Mouse (Mus musculus) embryonic facial prominence, embryonic 11.5 days (tissue): ENCODE results near the gene Scgb2b20. TPM values are rescaled to one million over a fixed set of nuclear protein-coding genes. Genes with fewer than 3 reads are reported as not detected.
"Not testable (repeated sequence)": the region's sequence is repeated elsewhere in the genome, so short reads cannot be mapped to it uniquely, and the experiment has no call there.

Experiments
- ATAC-seq: fragments of 200-750 bp; cut with Nextera tagmentation; replicated peaks from 2 replicates; pipeline ENCODE4 v1.8.0; 2017; ENCODE audit warnings: low read depth; ENCODE audit not compliant: insufficient number of reproducible peaks, low FRiP score, low TSS enrichment
- DNase-seq: peaks from one replicate; pipeline ENCODE4 v3.0.0-alpha.2; 2015; ENCODE audit warnings: low spot score
- H3K27ac ChIP-seq: fragments of 300-500 bp; sonication (generic); replicated peaks from 2 replicates; pipeline ENCODE4 v1.5.1; 2014; ENCODE audit warnings: mild to moderate bottlenecking, low read depth, low read length, control low read depth
- H3K27me3 ChIP-seq: fragments of 300-500 bp; sonication (generic); 2 replicates; pipeline ENCODE4 v1.6.1; 2014; ENCODE audit warnings: mild to moderate bottlenecking, low read length, moderate library complexity, mixed read lengths; ENCODE audit not compliant: control insufficient read depth, insufficient read depth
- H3K36me3 ChIP-seq: fragments of 300-500 bp; sonication (generic); replicated peaks from 2 replicates; pipeline ENCODE4 v1.6.1; 2014; ENCODE audit warnings: low read depth, mild to moderate bottlenecking, low read length, moderate library complexity, mixed read lengths; ENCODE audit not compliant: control insufficient read depth, insufficient read depth
- H3K4me1 ChIP-seq: fragments of 300-500 bp; sonication (generic); 2 replicates; pipeline ENCODE4 v1.6.1; 2014; ENCODE audit warnings: low read length, mixed read lengths; ENCODE audit not compliant: control insufficient read depth, insufficient read depth
- H3K4me2 ChIP-seq: fragments of 300-500 bp; sonication (generic); 2 replicates; pipeline ENCODE4 v1.6.1; 2014; ENCODE audit warnings: low read depth, mild to moderate bottlenecking, control low read depth, low read length, moderate library complexity
- H3K4me3 ChIP-seq: fragments of 300-500 bp; sonication (generic); 2 replicates; pipeline ENCODE4 v1.5.1; 2014; ENCODE audit warnings: low read depth, low read length, control low read depth
- H3K9ac ChIP-seq: fragments of 300-500 bp; sonication (generic); replicated peaks from 2 replicates; pipeline ENCODE4 v1.6.1; 2014; ENCODE audit warnings: mild to moderate bottlenecking, control low read depth, low read length
- H3K9me3 ChIP-seq: fragments of 300-500 bp; sonication (generic); replicated peaks from 2 replicates; pipeline ENCODE4 v1.6.1; 2016; ENCODE audit warnings: mild to moderate bottlenecking, low read length, inconsistent platforms, mixed read lengths; ENCODE audit not compliant: control insufficient read depth
- WGBS: fragments of 180-500 bp; shearing (Covaris S2); extraction: QIAGEN DNeasy Blood & Tissue Kit; methylation state at CpG from one replicate; pipeline ENCODE4 v1.1.7; 2014; 5-methylcytosine and 5-hydroxymethylcytosine counted together
- polyA plus RNA-seq: library from polyadenylated mRNA; unstranded; fragments of >200 nt; fragmentation: Nextera tagmentation; extraction: Ambion mirVana; gene quantifications from 2 replicates; pipeline ENCODE4 v1.2.1, GENCODE M21; 2014

The Scgb2b20 gene
- polyA plus RNA-seq, result not detected in 2 replicates

GRCm38 (mm10) chr7:33366222-33366621 lies at the start of gene Scgb2b20:
Gene Scgb2b20, minus strand, starts transcription at chr7:33366322.
- H3K9ac ChIP-seq, ATAC-seq, H3K27me3 ChIP-seq, H3K36me3 ChIP-seq, H3K4me2 ChIP-seq, DNase-seq, H3K9me3 ChIP-seq, H3K4me3 ChIP-seq, H3K27ac ChIP-seq, H3K4me1 ChIP-seq: not testable (repeated sequence)
- WGBS, result 85% methylated on average over 2 of the region's 2 CpGs

- not testable (repeated sequence) for H3K4me1 ChIP-seq, H3K4me2 ChIP-seq, H3K9ac ChIP-seq, H3K27ac ChIP-seq, ATAC-seq, DNase-seq, H3K9me3 ChIP-seq, H3K36me3 ChIP-seq, H3K4me3 ChIP-seq, H3K27me3 ChIP-seq
- whole genome bisulfite sequencing, result 55% methylated on average over 1 of the region's 1 CpGs
These were observed 43.6 kb upstream of the Scgb2b20 start for GRCm38 (mm10) chr7:33409681-33410080.

DNA sequence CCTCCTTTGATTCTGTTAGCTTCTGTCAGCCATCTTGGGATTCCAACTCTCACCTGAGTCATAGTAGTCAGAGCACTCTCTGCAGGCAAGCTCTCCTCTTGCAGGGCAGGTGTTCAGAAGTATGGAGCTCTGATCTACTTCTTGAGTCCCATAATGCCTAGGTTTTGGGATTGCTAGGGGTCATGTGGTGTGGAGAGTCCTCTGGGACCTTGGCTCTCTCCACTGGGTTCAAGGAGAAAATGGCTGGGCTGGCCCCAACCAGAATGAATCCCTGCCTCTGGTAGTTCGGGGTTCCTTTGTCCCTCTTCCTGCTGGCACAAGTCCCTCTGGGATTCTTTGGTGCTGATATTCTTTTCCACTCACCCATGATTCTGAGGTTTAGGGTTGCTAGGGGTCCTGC lies 35.5 kb upstream of the Scgb2b20 start:
- ATAC-seq (no peak), DNase-seq (no peak)
- WGBS, result 59% methylated on average over 1 of the region's 1 CpGs
- Histone ChIP-seq H3K27ac (no peak overlapping the region), H3K9ac (no peak overlapping the region), H3K27me3 (no peaks in the 10 kb centered on the region), H3K4me3 (no peak overlapping the region), H3K4me2 (no peak overlapping the region), H3K4me1 (no peaks in the 10 kb centered on the region), H3K36me3 (no peaks in the 10 kb centered on the region), H3K9me3 (no peaks in the 10 kb centered on the region; the same call in 1 of the 2 replicates)

DNA sequence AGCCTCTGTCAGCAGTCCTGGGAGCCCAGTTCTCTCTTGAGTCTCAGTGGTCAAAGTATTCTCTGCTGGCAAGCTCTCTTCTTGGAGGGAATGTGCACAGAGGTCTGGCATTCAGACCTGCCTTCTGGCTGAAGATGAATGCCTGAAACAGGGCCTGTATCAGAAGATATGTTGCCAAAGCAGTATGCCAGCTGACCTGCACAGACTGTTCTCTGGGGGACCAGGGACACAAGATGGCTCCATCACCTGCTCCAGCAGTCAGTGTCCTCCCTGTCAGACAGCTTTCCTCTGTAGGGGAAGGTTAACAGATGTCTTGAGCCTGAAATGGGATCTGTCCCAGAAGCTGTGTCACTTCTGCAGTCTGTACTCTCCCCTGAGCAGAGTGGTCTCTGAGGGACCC lies 33.6 kb upstream of the Scgb2b20 start:
- H3K36me3 ChIP-seq, H3K4me2 ChIP-seq, DNase-seq, ATAC-seq, H3K27me3 ChIP-seq, H3K27ac ChIP-seq, H3K4me3 ChIP-seq, H3K9ac ChIP-seq, H3K4me1 ChIP-seq, H3K9me3 ChIP-seq: not testable (repeated sequence)

- WGBS, result 76% methylated on average over 4 of the region's 4 CpGs
These were observed 6.8 kb upstream of the Scgb2b20 start, which contains the start of gene Scgb1b20 for GRCm38 (mm10) chr7:33372934-33373333. Gene Scgb1b20, plus strand, starts transcription at chr7:33373234.

More at GRCm38 (mm10) chr7:33372934-33373333, 6.8 kb upstream of the Scgb2b20 start, which contains the start of gene Scgb1b20:
- not testable (repeated sequence) for H3K27me3 ChIP-seq, H3K36me3 ChIP-seq, H3K9ac ChIP-seq, H3K4me2 ChIP-seq, H3K4me1 ChIP-seq, H3K4me3 ChIP-seq, H3K9me3 ChIP-seq, H3K27ac ChIP-seq, DNase-seq, ATAC-seq

Other genes with a start within 250 kb of the Scgb2b20 start
- not detected in 2 replicates for gene Scgb2b18, start 192.5 kb downstream of the Scgb2b20 start, polyA plus RNA-seq
- not detected in 2 replicates for gene Scgb1b18, start 180.8 kb downstream of the Scgb2b20 start, polyA plus RNA-seq
- gene Scgb2b19, start 86.0 kb downstream of the Scgb2b20 start, polyA plus RNA-seq, result not detected in 2 replicates
- not detected in 2 replicates for gene Scgb1b19, start 79.0 kb downstream of the Scgb2b20 start, polyA plus RNA-seq
- not detected in 2 replicates for gene Scgb1b20, start 6.9 kb upstream of the Scgb2b20 start, polyA plus RNA-seq
- not detected in 2 replicates for gene Scgb2b21, start 154.1 kb upstream of the Scgb2b20 start, polyA plus RNA-seq